Mouse (Mus musculus) MEL (cell line): ENCODE data around the gene Psma1. TPM values are rescaled to one million over a fixed set of nuclear protein-coding genes. Genes with fewer than 3 reads are reported as not detected.

ENCODE experiments used
- DNase-seq: peaks from one replicate; pipeline ENCODE4 v3.0.0; 2011; ENCODE audit warnings: low read depth, low spot score
- H3K27ac ChIP-seq: 2 replicates; pipeline ENCODE4 v1.5.1; 2012; ENCODE audit warnings: low read depth, mild to moderate bottlenecking, control low read depth, low read length, moderate library complexity; ENCODE audit not compliant: control insufficient read depth
- H3K27me3 ChIP-seq, 2 experiments: fragments of 150-350 bp in 1 of 2; sonication (generic) in 1 of 2; 2 replicates each; pipeline ENCODE4 v1.6.1; 2012; ENCODE audit warnings: low read length in 2 of 2, mild to moderate bottlenecking in 2 of 2, improper control_type of control experiment in 1 of 2, moderate library complexity in 1 of 2; ENCODE audit not compliant: insufficient read depth in 2 of 2, control insufficient read depth in 1 of 2
- H3K36me3 ChIP-seq, 2 experiments: 2 replicates each; pipeline ENCODE4 v1.6.1; 2012 to 2014; ENCODE audit warnings: low read length in 2 of 2, improper control_type of control experiment in 1 of 2, inconsistent platforms in 1 of 2, mild to moderate bottlenecking in 1 of 2; ENCODE audit not compliant: insufficient read depth in 2 of 2, control insufficient read depth in 1 of 2
- H3K4me1 ChIP-seq, 2 experiments: fragments of 150-350 bp in 1 of 2; sonication (generic) in 1 of 2; 2 replicates each; pipeline ENCODE4 v1.6.1; 2012; ENCODE audit warnings: low read length in 2 of 2, improper control_type of control experiment in 1 of 2, mild to moderate bottlenecking in 1 of 2; ENCODE audit not compliant: insufficient read depth in 2 of 2, control insufficient read depth in 1 of 2
- H3K4me3 ChIP-seq, 2 experiments: fragments of 150-350 bp in 1 of 2; sonication (generic) in 1 of 2; 2 replicates each; pipeline ENCODE4 v1.5.1; 2012; ENCODE audit warnings: low read depth in 2 of 2, low read length in 2 of 2, mild to moderate bottlenecking in 2 of 2, moderate library complexity in 2 of 2, control low read depth in 1 of 2, improper control_type of control experiment in 1 of 2; ENCODE audit not compliant: control insufficient read depth in 1 of 2, insufficient read depth in 1 of 2
- H3K79me2 ChIP-seq: 2 replicates; pipeline ENCODE4 v1.6.1; 2012; ENCODE audit warnings: mild to moderate bottlenecking, low read length, moderate library complexity; ENCODE audit not compliant: control insufficient read depth, poor library complexity, insufficient read depth
- H3K9ac ChIP-seq: 2 replicates; pipeline ENCODE4 v1.6.1; 2012; ENCODE audit warnings: low read depth, mild to moderate bottlenecking, control low read depth, low read length, moderate library complexity; ENCODE audit not compliant: control insufficient read depth, poor library complexity, severe bottlenecking
- H3K9me3 ChIP-seq: fragments of 150-350 bp; sonication (generic); replicated peaks from 2 replicates; pipeline ENCODE4 v1.6.1; 2012; ENCODE audit warnings: mild to moderate bottlenecking, low read length, improper control_type of control experiment, moderate library complexity; ENCODE audit not compliant: insufficient read depth
- CTCF ChIP-seq, 3 experiments: IDR thresholded peaks in 2 of 3; conservative IDR thresholded peaks in 1 of 3; 2 replicates each; pipeline ENCODE4 v1.5.1; 2011 to 2012; ENCODE audit warnings: low read length in 3 of 3, low read depth in 2 of 3, mild to moderate bottlenecking in 2 of 3, improper control_type of control experiment in 1 of 3, inconsistent platforms in 1 of 3, mixed read lengths in 1 of 3, moderate library complexity in 1 of 3; ENCODE audit not compliant: control insufficient read depth in 1 of 3, insufficient read depth in 1 of 3, poor library complexity in 1 of 3, severe bottlenecking in 1 of 3
- E2F4 ChIP-seq: IDR thresholded peaks from 2 replicates; pipeline ENCODE4 v1.6.1; 2011; ENCODE audit warnings: low read depth, low read length, improper control_type of control experiment, borderline replicate concordance
- HCFC1 ChIP-seq: IDR thresholded peaks from 2 replicates; pipeline ENCODE4 v1.6.1; 2012; ENCODE audit warnings: low read depth, mild to moderate bottlenecking, inconsistent platforms, low read length, improper control_type of control experiment, moderate library complexity
- JUND ChIP-seq: IDR thresholded peaks from 2 replicates; pipeline ENCODE4 v1.6.1; 2011; ENCODE audit warnings: low read depth, mild to moderate bottlenecking, improper control_type of control experiment, low read length
- MAFK ChIP-seq: IDR thresholded peaks from 2 replicates; pipeline ENCODE4 v1.6.1; 2011; ENCODE audit warnings: low read depth, mild to moderate bottlenecking, low read length, improper control_type of control experiment, borderline replicate concordance
- MAX ChIP-seq: IDR thresholded peaks from 2 replicates; pipeline ENCODE4 v1.6.1; 2011; ENCODE audit warnings: low read length, improper control_type of control experiment
- MAZ ChIP-seq: IDR thresholded peaks from 2 replicates; pipeline ENCODE4 v1.6.1; 2012; ENCODE audit warnings: low read depth, mild to moderate bottlenecking, inconsistent platforms, low read length, improper control_type of control experiment
- MYB ChIP-seq: IDR thresholded peaks from 2 replicates; pipeline ENCODE4 v1.6.1; 2011; ENCODE audit warnings: mild to moderate bottlenecking, low read depth, low read length, improper control_type of control experiment
- NELFE ChIP-seq: IDR thresholded peaks from 2 replicates; pipeline ENCODE4 v1.6.1; 2011; ENCODE audit warnings: low read depth, low read length, improper control_type of control experiment
- NRF1 ChIP-seq: IDR thresholded peaks from 2 replicates; pipeline ENCODE4 v1.6.1; 2014; ENCODE audit warnings: low read depth, mild to moderate bottlenecking, inconsistent platforms, low read length, improper control_type of control experiment, moderate library complexity; ENCODE audit not compliant: poor library complexity, insufficient read depth, severe bottlenecking
- POLR2A ChIP-seq, 2 experiments: IDR thresholded peaks; 2 replicates each; pipeline ENCODE4 v1.6.1; 2011 to 2012; ENCODE audit warnings: low read length in 2 of 2, mild to moderate bottlenecking in 2 of 2, control low read depth in 1 of 2, improper control_type of control experiment in 1 of 2, low read depth in 1 of 2, moderate library complexity in 1 of 2; ENCODE audit not compliant: control insufficient read depth in 1 of 2, insufficient read depth in 1 of 2, poor library complexity in 1 of 2
- POLR2AphosphoS5 ChIP-seq: IDR thresholded peaks from 2 replicates; pipeline ENCODE4 v1.6.1; 2012; ENCODE audit warnings: low read depth, borderline replicate concordance, mild to moderate bottlenecking, inconsistent platforms, low read length, moderate library complexity, mixed read lengths
- SMC3 ChIP-seq: IDR thresholded peaks from 2 replicates; pipeline ENCODE4 v1.6.1; 2011; ENCODE audit warnings: low read depth, low read length, improper control_type of control experiment
- TCF12 ChIP-seq: IDR thresholded peaks from 2 replicates; pipeline ENCODE4 v1.6.1; 2014; ENCODE audit warnings: low read depth, mild to moderate bottlenecking, inconsistent platforms, low read length, improper control_type of control experiment, moderate library complexity
- UBTF ChIP-seq: IDR thresholded peaks from 2 replicates; pipeline ENCODE4 v1.6.1; 2012; ENCODE audit warnings: low read depth, mild to moderate bottlenecking, inconsistent platforms, low read length, improper control_type of control experiment, moderate library complexity, borderline replicate concordance; ENCODE audit not compliant: insufficient read depth
- polyA plus RNA-seq, 2 experiments: library from polyadenylated mRNA; stranded (reverse) in 1 of 2; unstranded in 1 of 2; fragments of >175 nt in 1 of 2; fragments of >200 nt in 1 of 2; gene quantifications; 2 replicates each; pipeline versions ENCODE4 v1.2.1 to v1.2.4; 2012; ENCODE audit warnings: low replicate concordance in 2 of 2, low read depth in 1 of 2; ENCODE audit not compliant: insufficient read length in 2 of 2, insufficient read depth in 1 of 2, missing spikeins in 1 of 2
- total RNA-seq: library from RNA; depleted of rRNA; stranded (reverse); fragments of 300-350 nt; gene quantifications from 2 replicates; pipeline ENCODE4 v1.2.3, GENCODE M21; 2012

Gene Psma1
- total and polyA plus RNA-seq, 3 experiments, result 282 to 324 TPM; not detected in 1

- no peak for TF ChIP-seq HCFC1
Observed at GRCm38 (mm10) chr7:114233980-114234379, 41.9 kb downstream of the Psma1 start (continued).

- H3K36me3 ChIP-seq, result peaks cover 0 to 34% of the 10 kb centered on the region in 2 experiments; a peak in 2 of 4 replicates
Observed at GRCm38 (mm10) chr7:114232982-114233381, 42.9 kb downstream of the Psma1 start.

GRCm38 (mm10) chr7:114231857-114232256 lies 44.1 kb downstream of the Psma1 start:
- TF ChIP-seq MAZ (no peak), NELFE (no peak), TCF12 (no peak), POLR2AphosphoS5 (no peak), NRF1 (no peak), MAX (no peak)
- no peaks in the 10 kb centered on the region for H3K27me3 ChIP-seq
- H3K36me3 ChIP-seq, result peaks cover 0 to 34% of the 10 kb centered on the region in 2 experiments; a peak in 2 of 4 replicates
- H3K79me2 ChIP-seq, result no peaks in the 10 kb centered on the region
- H3K4me3 ChIP-seq, result no peak overlapping the region
- H3K9me3 ChIP-seq, result no peaks in the 10 kb centered on the region
- DNase-seq, result no peak
- no peak overlapping the region for H3K9ac ChIP-seq
- no peak overlapping the region for H3K27ac ChIP-seq
- no peaks in the 10 kb centered on the region for H3K4me1 ChIP-seq

More at GRCm38 (mm10) chr7:114232982-114233381, 42.9 kb downstream of the Psma1 start:
- Histone ChIP-seq H3K4me3 (no peak overlapping the region), H3K27me3 (no peaks in the 10 kb centered on the region), H3K9ac (no peak overlapping the region), H3K79me2 (no peaks in the 10 kb centered on the region), H3K4me1 (no peaks in the 10 kb centered on the region), H3K9me3 (no peaks in the 10 kb centered on the region), H3K27ac (no peak overlapping the region)
- no peak for DNase-seq
- TF ChIP-seq MAFK, result no peak
- TF ChIP-seq SMC3, result no peak
- TF ChIP-seq POLR2A (IDR thresholded peaks at IDR 0.05; ENCODE audit: control insufficient read depth in 1 of 2, insufficient read depth in 1 of 2, low read depth in 1 of 2, low read length in 2 of 2, poor library complexity in 1 of 2), result no peak
- no peak; a peak in 1 of 6 replicates for TF ChIP-seq CTCF (IDR thresholded peaks at IDR 0.05 in 2 of 3, conservative IDR thresholded peaks at IDR 0.05 in 1 of 3; ENCODE audit: control insufficient read depth in 1 of 3, insufficient read depth in 1 of 3, low read depth in 2 of 3, low read length in 3 of 3, poor library complexity in 1 of 3, severe bottlenecking in 1 of 3)
- no peak for TF ChIP-seq UBTF
- no peak for TF ChIP-seq JUND

- Histone ChIP-seq H3K9me3 (no peaks in the 10 kb centered on the region), H3K4me3 (no peak overlapping the region), H3K9ac (no peak overlapping the region), H3K4me1 (no peaks in the 10 kb centered on the region)
- no peak for DNase-seq
- no peak for TF ChIP-seq MYB
- TF ChIP-seq JUND, result no peak
- no peak for TF ChIP-seq E2F4
- TF ChIP-seq, all 39 proteins: peak for 0
- H3K27me3 ChIP-seq, result no peaks in the 10 kb centered on the region
- H3K27ac ChIP-seq, result no peak overlapping the region
- H3K36me3 ChIP-seq, result peaks cover 0 to 31% of the 10 kb centered on the region in 2 experiments; a peak in 2 of 4 replicates
- H3K79me2 ChIP-seq, result no peaks in the 10 kb centered on the region
Observed at GRCm38 (mm10) chr7:114226521-114226920, 49.4 kb downstream of the Psma1 start.
